Mouse (Mus musculus): ENCODE results near the gene Gm48551.

The Gm48551 gene

DNA sequence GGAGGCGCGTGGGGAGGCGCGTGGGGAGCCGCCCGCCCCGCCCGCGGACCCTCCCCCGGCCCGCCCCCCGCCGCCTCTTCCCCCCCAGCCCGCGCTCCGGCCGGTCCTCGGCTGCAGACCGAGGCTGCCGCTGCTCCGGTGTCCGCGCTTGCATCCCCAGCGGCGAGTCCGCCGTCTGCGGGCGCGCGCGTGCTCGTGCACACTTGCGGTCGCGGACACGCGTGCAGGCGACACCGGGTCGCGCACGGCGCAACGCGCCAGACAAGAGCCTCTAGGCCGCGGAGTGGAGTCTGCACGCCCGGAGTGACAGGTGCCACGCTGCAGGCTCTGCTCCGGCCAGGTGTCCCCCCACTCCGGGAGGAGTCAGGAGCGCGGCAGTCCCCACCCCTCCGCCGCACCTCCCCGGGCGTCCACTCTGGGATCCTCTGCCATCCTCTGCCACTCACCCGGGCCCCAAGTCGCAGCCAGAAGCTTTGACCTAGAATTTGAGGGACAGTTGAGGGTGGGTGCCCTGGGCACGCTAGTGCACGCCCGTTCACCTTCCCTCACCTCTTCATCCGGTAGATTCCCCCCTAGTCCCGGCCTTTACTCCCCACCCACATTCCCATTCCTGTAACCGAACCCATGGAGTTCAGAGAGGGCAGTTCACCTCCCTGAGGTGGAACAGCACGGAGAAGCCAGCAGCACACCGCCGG lies 46.7 kb downstream of the Gm48551 start:
- DNase-seq (ENCODE audit: low spot score), result peak; percentile 72

DNA sequence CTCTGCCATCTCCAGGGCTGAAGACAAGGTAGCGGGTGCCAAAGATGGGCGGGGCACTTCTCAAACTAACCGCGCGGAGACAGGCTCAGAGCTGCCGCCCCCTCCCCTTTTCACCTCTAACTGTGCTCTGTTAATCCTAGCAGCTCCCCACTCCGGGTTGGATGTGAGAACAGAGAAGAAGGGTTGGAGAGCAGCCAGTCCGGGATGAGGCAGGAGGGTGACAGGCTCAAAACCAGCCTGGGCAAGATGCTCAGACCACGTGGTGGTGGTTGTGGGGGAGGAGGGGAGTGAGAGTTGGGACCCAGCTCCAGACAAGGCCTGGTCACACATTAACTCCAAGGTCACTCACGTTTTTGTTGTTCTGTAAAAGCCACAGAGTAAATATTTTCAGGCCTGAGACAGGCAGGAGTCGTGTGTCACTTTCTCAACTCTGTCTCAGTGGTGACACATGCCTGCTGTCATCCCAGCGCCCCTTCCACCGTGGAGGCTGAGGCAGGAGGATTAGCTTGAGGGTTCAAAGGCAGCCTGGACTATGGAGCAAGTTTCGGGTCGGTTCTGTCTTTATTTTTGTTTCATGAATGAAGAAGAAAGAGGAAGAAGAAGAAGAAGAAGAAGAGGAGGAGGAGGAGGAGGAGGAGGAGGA lies 47.4 kb downstream of the Gm48551 start:
- DNase-seq (ENCODE audit: low spot score), result peak; percentile 75

DNA sequence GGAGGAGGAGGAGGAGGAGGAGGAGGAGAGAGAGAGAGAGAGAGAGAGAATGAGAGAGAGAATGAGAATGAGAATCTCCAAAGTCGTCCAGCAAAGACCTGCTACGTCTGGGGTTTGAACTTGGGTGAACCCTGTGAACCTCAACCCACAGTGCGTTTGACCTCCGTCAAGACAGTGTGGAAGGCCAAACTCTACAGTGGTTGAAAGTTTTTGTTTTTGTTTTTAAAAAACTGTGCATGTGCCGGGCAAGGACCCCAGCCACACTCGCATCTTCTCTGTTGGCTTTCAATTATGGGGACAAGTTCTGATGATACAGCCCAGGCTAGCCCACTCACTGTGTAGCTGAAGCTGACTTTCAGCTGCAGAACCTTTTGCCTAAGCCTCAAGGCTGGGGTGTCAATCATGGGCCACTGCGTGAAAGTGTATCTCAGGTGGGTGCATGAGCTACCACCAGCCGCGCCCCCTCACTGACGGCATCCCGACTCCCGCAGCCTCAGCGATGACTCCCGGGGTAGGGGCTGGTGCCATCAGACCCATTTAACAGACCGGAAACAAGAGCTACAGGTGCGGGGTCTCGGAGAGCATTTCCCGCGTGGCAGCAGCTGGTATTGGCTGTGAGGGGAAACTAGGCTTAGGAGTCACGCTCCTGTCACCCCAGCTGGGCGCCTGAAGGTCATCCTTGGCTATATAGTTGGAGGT lies 48.1 kb downstream of the Gm48551 start:
- DNase-seq (ENCODE audit: low spot score), result peak; percentile 38

DNA sequence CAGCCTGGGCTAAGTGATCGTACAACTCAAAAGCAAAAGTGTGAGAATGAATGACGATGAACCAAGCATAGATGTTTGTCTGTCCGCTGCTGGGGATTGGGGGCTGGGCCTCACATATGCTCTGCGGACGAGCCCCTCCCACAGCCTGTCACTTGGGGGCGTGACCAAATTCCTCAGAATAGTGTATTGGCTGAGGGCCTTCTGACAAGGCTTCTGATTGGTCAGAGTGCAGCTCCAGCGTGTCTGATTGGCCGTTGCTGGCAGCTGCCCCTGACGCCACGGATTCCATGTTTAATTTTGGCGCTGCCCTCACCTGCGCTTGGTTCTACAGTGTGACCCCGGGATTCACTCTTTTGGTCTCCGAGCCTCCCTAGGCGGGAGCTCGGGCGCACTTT lies 48.6 kb downstream of the Gm48551 start:
- DNase-seq (ENCODE audit: low spot score), result peak; percentile 92

DNA sequence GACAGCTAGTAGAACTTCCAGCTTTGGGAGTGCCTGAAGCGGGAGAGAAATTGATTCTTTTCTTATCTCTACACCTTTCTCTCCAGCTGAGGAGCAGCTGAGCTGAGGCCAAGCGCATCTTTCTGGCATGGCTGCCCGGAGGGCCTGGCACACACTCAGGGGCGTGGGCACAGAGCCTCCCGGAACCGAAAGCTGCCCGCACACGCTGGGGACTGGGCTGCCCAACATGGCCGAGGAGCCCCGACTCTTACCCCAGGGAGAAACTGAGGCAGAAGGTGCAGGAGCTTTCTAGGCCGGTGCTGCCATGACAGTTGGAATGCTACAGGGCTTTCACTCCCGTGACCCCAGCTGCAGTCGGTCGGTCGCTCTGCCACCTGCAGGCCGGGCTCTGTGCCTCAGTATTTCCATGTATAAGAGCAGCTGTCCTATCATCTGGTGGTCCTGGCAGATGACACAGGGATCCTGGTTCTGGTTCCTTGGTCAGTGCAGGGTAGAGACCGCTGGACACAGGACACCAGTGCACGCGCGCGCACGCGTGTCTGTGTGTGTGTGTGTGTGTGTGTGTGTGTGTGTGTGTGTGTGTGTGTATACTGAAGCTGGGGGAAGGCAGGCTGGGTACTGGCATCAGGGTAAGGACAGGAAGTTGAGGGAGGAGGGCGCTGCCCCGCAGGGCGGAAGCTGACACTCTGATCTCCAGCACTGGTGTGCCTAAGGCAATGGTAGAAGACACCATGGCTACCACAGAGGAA lies 49.4 kb downstream of the Gm48551 start:
- peak; percentile 42 for DNase-seq (ENCODE audit: low spot score)

DNA sequence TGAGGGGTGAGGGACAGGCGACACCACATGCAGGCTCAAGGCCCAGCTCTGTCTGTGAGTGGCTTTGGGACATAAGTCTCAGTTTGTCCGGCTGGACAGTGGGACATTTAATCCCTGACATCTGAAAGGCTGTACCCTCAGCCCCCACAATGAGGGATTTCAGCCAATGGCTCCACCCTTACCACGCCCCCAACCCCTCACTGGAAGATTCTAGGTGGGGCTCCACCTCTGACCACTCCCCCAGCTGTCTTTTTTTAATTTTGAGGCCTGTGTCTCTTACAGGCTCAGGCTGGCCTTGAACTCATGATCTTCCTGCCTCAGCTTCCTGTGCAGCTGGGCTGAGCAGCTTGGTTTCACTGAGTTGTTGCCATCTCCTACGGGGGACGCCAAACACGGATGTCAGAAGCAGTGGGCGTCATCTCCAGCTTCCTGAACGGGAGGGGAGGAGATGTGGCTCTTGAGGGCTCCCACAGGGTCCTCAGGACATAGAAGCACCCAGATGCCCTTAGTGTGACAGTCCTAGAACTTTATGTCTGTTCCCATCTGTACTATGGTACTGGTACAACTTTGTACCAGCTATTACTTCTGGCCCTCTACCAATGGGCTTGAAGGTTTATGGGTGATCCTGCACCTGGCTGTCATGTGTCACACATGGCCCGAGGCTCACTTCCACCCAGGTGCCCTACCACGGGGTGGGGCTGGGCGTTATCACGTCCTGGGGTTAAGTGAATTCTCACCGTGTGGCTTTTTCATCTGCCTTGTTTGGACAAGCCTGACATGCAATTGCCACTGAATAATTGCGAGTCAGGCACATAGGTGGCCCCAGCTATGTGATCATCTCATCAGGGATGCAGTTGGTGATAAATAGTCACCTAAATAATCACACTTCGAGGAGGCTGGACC lies 50.3 kb downstream of the Gm48551 start:
- peak; percentile 55 for DNase-seq (ENCODE audit: low spot score)

DNA sequence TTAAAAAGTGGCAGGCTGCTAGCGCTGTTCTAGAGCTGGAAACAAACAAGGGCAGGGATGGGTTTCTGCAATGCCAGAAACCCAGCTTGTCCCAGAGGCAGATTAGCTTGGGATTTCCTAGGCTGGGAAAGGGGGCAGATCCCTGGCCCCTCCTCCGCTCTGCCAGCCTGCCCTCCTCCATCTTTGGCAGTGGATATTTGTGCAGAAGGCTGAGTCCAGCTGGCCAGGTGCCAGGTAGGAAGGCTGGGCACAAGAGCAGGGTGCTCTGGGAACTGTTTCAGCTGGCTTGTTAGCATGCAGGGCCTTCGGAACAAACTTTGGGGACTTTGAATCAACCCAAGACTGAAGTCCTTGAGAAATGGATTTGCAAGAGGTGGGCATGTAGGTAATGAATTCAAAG lies 51.2 kb downstream of the Gm48551 start:
- peak; percentile 81 for DNase-seq (ENCODE audit: low spot score)

DNA sequence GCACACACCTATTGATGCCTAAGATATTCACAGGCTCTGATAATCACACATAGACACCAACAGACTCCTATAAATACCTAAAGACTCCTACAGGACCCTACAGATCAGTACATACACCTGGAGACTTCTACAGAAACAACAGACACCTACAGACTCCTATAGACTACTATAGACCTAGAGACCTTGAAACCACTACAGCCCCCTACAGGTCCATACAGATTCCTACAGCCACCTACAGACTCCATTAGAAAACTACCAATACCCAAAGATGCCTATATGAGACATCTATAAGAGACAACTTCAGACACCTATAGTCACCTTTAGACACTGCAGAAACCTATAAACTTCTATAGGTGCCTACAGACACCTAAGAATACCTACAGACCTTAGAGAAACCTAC lies 56.8 kb downstream of the Gm48551 start:
- DNase-seq (ENCODE audit: low spot score), result no peak
